Mouse (Mus musculus) embryo, embryonic 9.5 days (tissue): ENCODE results near the gene Gmfg.
A peak's percentile ranks its signal among the peaks of the same experiment; 100 is the strongest.

Experiments used
- DNase-seq: peaks from one replicate; pipeline ENCODE4 v3.0.0-alpha.2; 2017; ENCODE audit errors: extremely low spot score

Gmfg gene

GRCm38 (mm10) chr7:28482854-28483253 is 45.6 kb downstream of the Gmfg start:
- DNase-seq, result no peak

- no peak for DNase-seq
Observed at GRCm38 (mm10) chr7:28484192-28484591, 46.9 kb downstream of the Gmfg start.

- no peak for DNase-seq
Observed at GRCm38 (mm10) chr7:28488030-28488491, 50.8 kb downstream of the Gmfg start.

DNA sequence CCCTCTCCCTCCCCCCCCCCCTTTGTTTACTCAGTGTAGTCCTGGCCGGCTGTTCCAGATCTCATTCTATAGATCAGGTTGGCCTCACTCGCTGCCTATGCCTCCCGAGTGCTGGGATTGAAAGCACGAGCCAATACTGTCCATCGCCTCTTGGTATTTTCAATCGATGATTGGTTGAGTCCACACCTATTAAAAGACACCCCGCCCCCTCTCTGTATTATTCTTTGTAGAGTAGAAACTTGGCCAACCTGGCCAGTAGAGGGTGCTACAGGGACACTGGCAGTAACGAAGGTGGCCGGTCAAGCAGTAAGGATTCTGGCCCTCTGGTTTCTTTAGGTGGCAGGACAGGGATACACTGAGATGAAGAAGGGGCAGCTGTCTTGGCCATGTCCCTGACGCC is 53.2 kb downstream of the Gmfg start:
- peak; percentile 70 for DNase-seq

DNA sequence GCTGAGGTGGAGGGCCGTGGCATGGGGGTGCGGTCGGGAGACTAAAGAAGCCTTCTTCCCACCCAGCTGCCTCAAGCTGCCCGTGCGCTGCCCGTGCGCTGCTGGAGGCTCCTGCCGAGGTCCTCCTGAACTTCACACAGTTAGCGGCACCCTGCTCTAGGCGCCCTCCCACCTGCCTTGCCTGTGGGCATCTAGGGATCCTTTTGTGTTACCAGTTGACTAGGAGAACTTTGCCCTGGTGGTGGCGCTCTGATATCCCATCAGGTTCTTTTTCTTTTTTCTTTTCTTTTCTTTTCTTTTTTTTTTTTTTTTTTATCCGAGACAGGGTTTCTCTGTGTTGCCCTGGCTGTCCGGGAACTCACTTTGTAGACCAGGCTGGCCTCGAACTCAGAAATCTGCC is 53.7 kb downstream of the Gmfg start:
- DNase-seq, result no peak

DNA sequence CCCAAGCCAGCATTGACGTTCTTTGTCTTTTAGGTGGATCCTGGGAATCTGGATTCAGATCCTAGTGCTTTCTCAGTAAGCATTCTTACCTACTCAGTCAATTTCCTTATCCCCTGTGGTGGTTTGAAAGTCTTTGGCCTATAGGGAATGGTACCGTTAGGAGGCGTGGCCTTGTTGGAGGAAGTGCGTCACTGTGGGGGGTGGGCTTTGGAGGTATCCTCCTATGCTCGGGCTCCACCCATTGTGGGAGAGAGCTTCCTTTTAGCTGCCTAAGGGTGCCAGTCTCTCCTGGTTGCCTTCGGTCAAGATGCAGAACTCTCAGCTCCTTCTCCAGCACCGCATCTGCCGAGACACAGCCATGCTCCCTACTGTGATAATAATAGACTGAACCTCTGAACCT is 55.1 kb downstream of the Gmfg start:
- DNase-seq, result no peak

- no peak for DNase-seq
Observed at GRCm38 (mm10) chr7:28495426-28495825, 58.2 kb downstream of the Gmfg start.
